Mouse (Mus musculus): ENCODE results near the gene Pmpca.

DNA sequence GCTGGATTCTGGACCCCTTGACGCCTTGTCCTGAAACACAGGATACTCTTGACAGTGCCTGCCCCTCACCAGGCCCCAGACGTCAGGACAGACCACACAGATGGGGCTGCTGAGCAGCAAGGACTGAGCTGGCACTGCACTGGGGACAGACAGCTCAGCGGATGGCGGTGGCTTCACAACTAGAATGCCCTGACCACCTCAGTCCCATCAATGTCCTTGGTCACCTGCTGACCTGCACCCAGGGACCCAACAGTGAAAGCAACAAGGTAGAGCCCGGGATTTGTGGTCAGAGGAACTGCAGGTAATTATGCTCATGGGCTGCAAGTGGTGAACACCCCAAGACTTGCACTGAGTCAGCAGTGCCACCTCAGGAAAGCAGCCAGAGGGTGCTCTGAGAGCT lies 26.1 kb upstream of the Pmpca start:
- TF ChIP-seq POLR2A (IDR thresholded peaks at IDR 0.05; ENCODE audit: low read depth, low read length) (no peak), CTCF (IDR thresholded peaks at IDR 0.05; ENCODE audit: extremely low read depth, insufficient read depth, insufficient read length, insufficient replicate concordance) (no peak)

All from spleen, adult 2 months (tissue).